Mouse (Mus musculus) bone marrow macrophage, adult 2 months (primary cell): ENCODE measurements at regions not wholly inside any gene's neighbourhood (a gene's known extent, or its start where the extent isn't known, plus 50 kb on each side); places are given as distances from the start of the nearest gene placed in this dataset.

Experiments used
- CTCF ChIP-seq: IDR thresholded peaks from 2 replicates; pipeline ENCODE4 v1.5.1; 2012; ENCODE audit warnings: low read depth, mild to moderate bottlenecking, low read length, moderate library complexity
- POLR2A ChIP-seq: IDR thresholded peaks from 2 replicates; pipeline ENCODE4 v1.6.1; 2012; ENCODE audit warnings: mild to moderate bottlenecking, low read depth, low read length, borderline replicate concordance

GRCm38 (mm10) chr13:37550584-37550983, 205.6 kb downstream of the Ly86 start:
- TF ChIP-seq CTCF (no peak), POLR2A (no peak)
